14 mouse cellular contexts compared by ENCODE assay signal in the genomic region with DNA sequence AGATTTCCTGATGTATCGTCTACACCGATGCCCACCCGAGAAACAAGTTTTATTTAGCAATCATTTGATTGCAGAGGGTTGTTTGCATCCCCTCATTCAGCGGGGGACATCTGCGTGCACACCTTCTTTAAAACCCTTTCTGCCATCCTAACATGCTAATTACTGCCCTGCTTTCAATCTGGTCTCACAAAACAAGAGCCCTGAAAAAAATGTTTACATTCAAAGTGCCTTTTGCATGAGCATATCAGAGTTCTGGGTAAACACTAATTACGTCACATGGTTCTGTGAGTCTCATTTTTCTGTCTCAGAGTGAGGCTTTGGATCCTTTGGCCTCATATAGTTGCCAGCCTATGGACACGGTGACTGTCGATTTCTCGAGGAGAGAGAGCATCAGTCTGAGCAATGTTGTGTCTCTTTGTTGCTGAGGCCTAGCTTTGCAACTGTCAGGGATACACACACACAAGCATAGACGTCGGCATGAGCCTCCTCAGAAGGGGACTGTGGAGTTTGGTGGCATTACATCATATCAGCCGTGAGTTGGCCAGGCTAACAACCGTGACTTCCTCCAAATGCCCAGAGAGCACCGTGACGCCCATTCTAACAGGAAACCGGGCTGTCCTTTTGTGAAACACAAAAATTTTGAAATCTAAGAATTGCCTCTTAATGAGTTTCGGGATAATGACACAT.
DNase-seq lines count a peak whose midpoint lies in the region; ATAC-seq and TF ChIP-seq lines count a peak whose summit lies in the region.
"Had no signal": no experiment of that assay in that cellular context is flagged by ENCODE, and none has a peak within 500 bp of the region (broad histone marks: within the 10 kb centered on the region; RNA-seq: fewer than 3 reads in every experiment).

No protein-coding gene starts in this region.

- H3K4me2 ChIP-seq in lung, embryonic 14.5 days: no peak overlapping the region
- H3K4me2 ChIP-seq in hindbrain, embryonic 12.5 days (replicated peaks): no peak overlapping the region
- no peak overlapping the region for H3K4me2 ChIP-seq in midbrain, postnatal 0 days (ENCODE audit: low read depth, low read length, poor library complexity, severe bottlenecking)
- no peak overlapping the region for H3K4me2 ChIP-seq in kidney, embryonic 16.5 days (replicated peaks; ENCODE audit: low read depth, low read length)
- H3K4me2 ChIP-seq: embryonic facial prominence, embryonic 13.5 days had no signal

- H3K27ac ChIP-seq in lung, embryonic 14.5 days (ENCODE audit: low read depth): no peak overlapping the region
- no peak overlapping the region for H3K27ac ChIP-seq in hindbrain, embryonic 12.5 days
- no peak overlapping the region for H3K27ac ChIP-seq in midbrain, postnatal 0 days (ENCODE audit: low read depth, low read length)
- H3K27ac ChIP-seq in kidney, embryonic 16.5 days (ENCODE audit: low read length): no peak overlapping the region
- H3K27ac ChIP-seq: embryonic facial prominence, embryonic 13.5 days; liver, embryonic 14.5 days had no signal

- WGBS in lung, embryonic 14.5 days: 65% methylated on average over 17 of the region's 17 CpGs
- WGBS in lung, adult 2 months: 62% methylated on average over 17 of the region's 17 CpGs
- 51% methylated on average over 17 of the region's 17 CpGs for WGBS in hindbrain, embryonic 12.5 days
- WGBS in midbrain, postnatal 0 days: 45% methylated on average over 17 of the region's 17 CpGs
- 74% methylated on average over 17 of the region's 17 CpGs for WGBS in kidney, embryonic 16.5 days

- H3K9me3 ChIP-seq in lung, embryonic 14.5 days (ENCODE audit: low read depth, low read length): no peaks in the 10 kb centered on the region
- H3K9me3 ChIP-seq in hindbrain, embryonic 12.5 days (replicated peaks): no peaks in the 10 kb centered on the region
- H3K9me3 ChIP-seq in midbrain, postnatal 0 days (ENCODE audit: low read length): no peaks in the 10 kb centered on the region
- no peaks in the 10 kb centered on the region for H3K9me3 ChIP-seq in kidney, embryonic 16.5 days (ENCODE audit: low read length)
- H3K9me3 ChIP-seq: embryonic facial prominence, embryonic 13.5 days had no signal

- H3K9ac ChIP-seq in lung, embryonic 14.5 days: no peak overlapping the region
- H3K9ac ChIP-seq in hindbrain, embryonic 12.5 days: no peak overlapping the region
- H3K9ac ChIP-seq in midbrain, postnatal 0 days (replicated peaks; ENCODE audit: low read length, poor library complexity, severe bottlenecking): no peak overlapping the region
- no peak overlapping the region for H3K9ac ChIP-seq in kidney, embryonic 16.5 days (replicated peaks; ENCODE audit: low read length)
- H3K9ac ChIP-seq: embryonic facial prominence, embryonic 13.5 days; liver, embryonic 14.5 days had no signal

- H3K4me3 ChIP-seq in lung, embryonic 14.5 days (ENCODE audit: low read depth, low read length): no peak overlapping the region
- H3K4me3 ChIP-seq in lung, adult 2 months (replicated peaks; ENCODE audit: extremely low read depth, low read depth, low read length): no peak overlapping the region
- H3K4me3 ChIP-seq in hindbrain, embryonic 12.5 days: no peak overlapping the region
- no peak overlapping the region for H3K4me3 ChIP-seq in midbrain, postnatal 0 days (ENCODE audit: low read depth, low read length)
- no peak overlapping the region for H3K4me3 ChIP-seq in kidney, embryonic 16.5 days (ENCODE audit: low read length)
- H3K4me3 ChIP-seq: embryonic facial prominence, embryonic 13.5 days had no signal

- TF ChIP-seq POLR2A in lung, adult 2 months (IDR thresholded peaks at IDR 0.05; ENCODE audit: borderline replicate concordance, extremely low read depth, low read depth, low read length): no peak

- no peaks in the 10 kb centered on the region for H3K4me1 ChIP-seq in lung, embryonic 14.5 days (ENCODE audit: insufficient read depth)
- H3K4me1 ChIP-seq in lung, adult 2 months (ENCODE audit: control insufficient read depth, insufficient read depth, low read length): no peaks in the 10 kb centered on the region
- H3K4me1 ChIP-seq in hindbrain, embryonic 12.5 days: peaks cover 9% of the 10 kb centered on the region
- no peaks in the 10 kb centered on the region for H3K4me1 ChIP-seq in midbrain, postnatal 0 days (ENCODE audit: insufficient read depth, low read length)
- H3K4me1 ChIP-seq in kidney, embryonic 16.5 days (ENCODE audit: insufficient read depth, low read length): no peaks in the 10 kb centered on the region

- peak; percentile 11 for DNase-seq in lung, embryonic 14.5 days
- DNase-seq in lung, adult 2 months: no peak
- DNase-seq in embryo, embryonic 11 days: peak; percentile 28
- DNase-seq in midbrain, postnatal 0 days (ENCODE audit: low spot score): peak; percentile 23
- no peak for DNase-seq in frontal cortex, postnatal 36 days (ENCODE audit: low spot score in 2 of 2)
- DNase-seq: adrenal gland, postnatal 25 days; cerebellum, adult 11-12 months; kidney, adult 2 months; layer of hippocampus, postnatal 36 days had no signal

- ATAC-seq in lung, embryonic 14.5 days (ENCODE audit: insufficient read depth): peak; percentile 33; the same call in 1 of the 2 replicates
- ATAC-seq in hindbrain, embryonic 12.5 days (ENCODE audit: low FRiP score): peak; percentile 65
- peak; percentile 44 for ATAC-seq in midbrain, postnatal 0 days (ENCODE audit: low FRiP score)
- no peak for ATAC-seq in kidney, embryonic 16.5 days (ENCODE audit: low FRiP score, low TSS enrichment)
- ATAC-seq: CD4-positive, CD25-positive, alpha-beta regulatory T cell, adult 4 months had no signal

- TF ChIP-seq CTCF in lung, embryonic 14.5 days (IDR thresholded peaks at IDR 0.05; ENCODE audit: low read depth): no peak
- no peak for TF ChIP-seq CTCF in lung, adult 2 months (IDR thresholded peaks at IDR 0.05; ENCODE audit: insufficient read depth, low read length)
- TF ChIP-seq CTCF in midbrain, postnatal 0 days (IDR thresholded peaks at IDR 0.05): no peak

- H3K36me3 ChIP-seq in lung, embryonic 14.5 days (ENCODE audit: insufficient read depth): no peaks in the 10 kb centered on the region
- H3K36me3 ChIP-seq in hindbrain, embryonic 12.5 days: no peaks in the 10 kb centered on the region
- H3K36me3 ChIP-seq in midbrain, postnatal 0 days (ENCODE audit: insufficient read depth, low read length): no peaks in the 10 kb centered on the region
- no peaks in the 10 kb centered on the region for H3K36me3 ChIP-seq in kidney, embryonic 16.5 days (ENCODE audit: insufficient read depth, low read length)
- H3K36me3 ChIP-seq: embryonic facial prominence, embryonic 13.5 days had no signal

- H3K27me3 ChIP-seq in lung, embryonic 14.5 days (ENCODE audit: insufficient read depth, low read length): no peaks in the 10 kb centered on the region
- H3K27me3 ChIP-seq in hindbrain, embryonic 12.5 days: no peaks in the 10 kb centered on the region
- no peaks in the 10 kb centered on the region for H3K27me3 ChIP-seq in midbrain, postnatal 0 days (ENCODE audit: insufficient read depth, low read length)
- no peaks in the 10 kb centered on the region for H3K27me3 ChIP-seq in kidney, embryonic 16.5 days (ENCODE audit: insufficient read depth, low read length)
- H3K27me3 ChIP-seq: embryonic facial prominence, embryonic 13.5 days had no signal

Comparison
In these comparisons a context has a peak if more than half of its experiments do, and no peak if none do; other contexts are left out.
1. DNase-seq: peak in lung, embryonic 14.5 days (single experiment), embryo, embryonic 11 days (single experiment) and midbrain, postnatal 0 days (single experiment); none in lung, adult 2 months (single experiment) and frontal cortex, postnatal 36 days (0 of 2).